Mouse (Mus musculus): ENCODE measurements at regions not wholly inside any gene's neighbourhood (a gene's known extent, or its start where the extent isn't known, plus 50 kb on each side); places are given as distances from the start of the nearest gene placed in this dataset.

DNA sequence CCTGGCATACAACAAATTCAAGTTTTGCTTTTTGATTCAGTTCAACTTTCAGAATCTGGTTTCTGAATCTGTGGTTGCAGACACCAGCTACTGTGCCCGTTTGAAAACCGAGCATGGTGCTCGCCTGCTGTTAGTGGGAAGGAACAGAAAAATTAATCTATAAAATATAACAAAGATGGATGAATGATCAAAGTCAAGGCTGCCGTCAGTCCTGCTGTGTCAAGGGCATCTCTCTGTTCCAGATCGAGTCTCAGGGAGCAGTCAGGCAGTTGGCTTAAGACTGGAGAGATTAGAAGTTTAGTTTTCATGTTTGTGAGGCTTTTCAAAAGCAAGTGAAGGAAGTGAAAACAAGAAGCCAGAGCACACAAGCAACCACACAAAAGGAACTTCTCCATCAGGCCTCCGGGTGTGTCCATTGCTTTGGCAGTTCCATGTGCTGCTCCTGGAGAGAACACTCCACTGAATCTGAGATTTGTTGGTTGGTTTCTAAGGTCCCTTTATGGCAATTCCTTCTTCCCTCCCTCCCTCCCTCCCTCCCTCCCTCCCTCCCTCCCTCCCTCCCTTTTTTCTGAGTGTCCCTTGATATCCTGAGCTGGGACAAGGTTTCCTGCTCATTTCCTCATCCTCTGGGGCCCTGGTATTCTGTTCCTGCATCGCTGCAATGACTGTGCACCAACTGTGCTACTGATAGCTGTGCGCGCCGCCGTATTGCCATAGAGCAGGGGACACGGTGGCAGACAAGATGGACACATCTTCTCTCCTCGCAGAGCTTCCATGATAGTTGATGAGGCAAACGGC, 145.4 kb upstream of the Serp2 start:
- peaks cover 19% of the 10 kb centered on the region for H3K4me1 ChIP-seq (ENCODE audit: control insufficient read depth, insufficient read depth, insufficient read length, low read length)
- H3K27ac ChIP-seq (replicated peaks; ENCODE audit: low read depth, low read length), result no peak overlapping the region
- H3K4me3 ChIP-seq (ENCODE audit: insufficient read depth, low read depth, low read length), result no peak overlapping the region

DNA sequence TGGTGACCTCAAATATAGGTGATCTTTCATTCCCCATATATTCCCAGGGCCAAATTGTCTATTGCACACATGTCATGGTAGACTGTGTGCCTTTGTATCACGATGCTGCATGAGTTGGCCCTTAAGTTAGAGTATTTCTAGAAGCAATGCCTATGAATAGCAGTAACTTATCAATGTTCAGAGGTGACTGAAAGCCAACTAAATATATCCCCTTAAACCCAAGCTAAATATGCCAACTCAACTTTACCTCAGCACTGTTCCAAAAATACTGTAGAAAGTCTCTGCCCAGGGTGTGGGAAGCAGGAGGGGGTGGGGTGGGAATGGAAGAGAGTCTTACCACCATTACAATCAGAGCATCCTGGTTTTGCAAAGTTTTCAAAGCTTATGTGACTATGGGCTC, 144.6 kb upstream of the Serp2 start:
- H3K27ac ChIP-seq (replicated peaks; ENCODE audit: low read depth, low read length), result no peak overlapping the region
- H3K4me3 ChIP-seq (ENCODE audit: insufficient read depth, low read depth, low read length), result no peak overlapping the region
- H3K4me1 ChIP-seq (ENCODE audit: control insufficient read depth, insufficient read depth, insufficient read length, low read length), result peaks cover 19% of the 10 kb centered on the region

DNA sequence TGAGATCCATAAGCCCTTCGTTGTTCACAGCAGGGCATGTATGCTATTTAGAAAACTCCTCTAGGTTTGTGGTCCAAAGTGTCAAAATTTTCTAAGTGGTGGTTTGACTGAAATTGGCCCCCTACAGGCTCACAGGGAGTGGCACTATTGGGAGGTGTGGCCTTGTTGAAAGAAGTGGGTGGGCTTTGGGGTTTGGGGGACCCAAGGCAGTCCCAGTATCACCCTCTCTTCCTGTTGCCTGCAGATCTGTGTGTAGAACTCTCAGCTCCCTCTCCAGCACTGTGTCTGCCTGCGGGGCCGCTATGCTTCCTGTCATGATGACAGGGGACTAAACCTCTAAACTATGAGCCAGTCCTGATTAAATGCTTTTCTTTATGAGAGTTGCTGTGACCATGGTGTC, 144.1 kb upstream of the Serp2 start:
- Histone ChIP-seq H3K4me3 (ENCODE audit: insufficient read depth, low read depth, low read length) (no peak overlapping the region), H3K4me1 (ENCODE audit: control insufficient read depth, insufficient read depth, insufficient read length, low read length) (peaks cover 19% of the 10 kb centered on the region), H3K27ac (replicated peaks; ENCODE audit: low read depth, low read length) (no peak overlapping the region)

DNA sequence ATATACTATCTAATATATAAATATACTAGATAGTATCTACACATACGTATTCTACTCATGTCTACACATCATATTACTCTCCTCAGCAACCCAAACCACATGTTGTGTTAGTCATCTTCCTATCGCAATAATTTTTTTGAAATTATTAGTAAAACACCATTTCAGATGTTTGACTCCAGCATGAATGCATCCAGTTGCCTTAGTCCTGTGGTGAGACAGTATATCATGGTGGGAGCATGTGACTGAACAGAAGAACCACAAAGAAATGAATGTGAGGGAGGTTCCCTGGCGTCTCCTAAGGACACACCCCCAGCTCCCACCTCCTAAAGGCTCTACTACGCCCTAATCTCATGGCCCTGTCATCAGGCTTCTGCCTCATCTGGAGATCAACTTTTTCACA, 143.5 kb upstream of the Serp2 start:
- H3K4me3 ChIP-seq (ENCODE audit: insufficient read depth, low read depth, low read length), result no peak overlapping the region
- H3K27ac ChIP-seq (replicated peaks; ENCODE audit: low read depth, low read length), result no peak overlapping the region
- H3K4me1 ChIP-seq (ENCODE audit: control insufficient read depth, insufficient read depth, insufficient read length, low read length), result peaks cover 19% of the 10 kb centered on the region

DNA sequence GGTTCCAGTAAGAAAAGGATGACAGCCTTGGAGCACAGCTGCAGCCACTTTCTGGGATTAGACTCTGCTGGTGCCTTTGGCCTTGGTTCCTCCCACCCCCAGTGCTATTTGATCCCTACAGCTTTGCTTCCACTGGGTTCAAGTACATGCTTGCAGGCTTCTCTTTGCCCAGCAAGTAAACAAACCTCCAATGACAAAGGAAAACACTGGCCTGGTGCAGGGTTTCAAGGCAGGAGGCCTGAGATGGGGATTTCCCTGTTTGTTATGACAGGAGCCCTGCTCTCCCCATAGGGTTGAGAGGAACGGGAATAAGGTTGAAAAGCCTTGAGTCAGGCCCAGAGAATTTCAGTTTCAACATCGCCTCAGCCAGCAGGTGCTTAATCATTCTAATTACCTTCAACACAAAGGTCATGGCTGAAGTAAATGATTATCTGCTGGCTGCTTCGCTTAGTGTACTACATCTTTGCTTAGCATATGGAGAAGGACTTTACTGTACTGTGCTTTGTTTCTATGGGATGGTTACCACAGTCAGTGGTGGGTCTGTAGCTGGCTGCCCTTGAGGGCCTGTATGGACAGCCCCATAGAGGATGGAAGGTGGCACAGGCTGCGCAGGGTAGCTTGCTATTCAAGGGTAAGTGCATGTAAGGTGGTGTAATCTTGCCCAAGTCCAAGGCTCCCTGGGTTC, 142.2 kb upstream of the Serp2 start:
- no peak overlapping the region for H3K27ac ChIP-seq (replicated peaks; ENCODE audit: low read depth, low read length)
- peaks cover 23% of the 10 kb centered on the region for H3K4me1 ChIP-seq (ENCODE audit: control insufficient read depth, insufficient read depth, insufficient read length, low read length)
- H3K4me3 ChIP-seq (ENCODE audit: insufficient read depth, low read depth, low read length), result no peak overlapping the region

DNA sequence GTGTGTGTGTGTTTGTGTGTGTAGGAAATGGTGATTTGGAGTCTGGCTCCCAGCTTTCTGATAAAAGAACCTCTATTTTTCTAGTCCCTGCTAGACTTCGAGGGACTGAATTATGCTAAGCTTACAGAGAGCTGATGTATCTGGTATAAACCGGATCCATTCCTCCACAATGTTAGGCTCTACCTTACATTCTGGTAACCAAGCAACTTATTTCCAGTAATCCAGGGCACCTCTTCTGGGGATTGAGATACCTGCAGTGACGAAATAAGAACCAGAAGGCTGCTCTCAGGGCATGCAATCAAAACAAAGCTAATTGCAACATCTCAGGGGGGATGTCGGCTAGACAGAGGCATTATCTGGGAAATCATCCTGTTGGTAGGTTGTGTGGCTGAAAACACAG, 140.0 kb upstream of the Serp2 start:
- H3K4me3 ChIP-seq (ENCODE audit: insufficient read depth, low read depth, low read length), result no peak overlapping the region
- no peak overlapping the region for H3K27ac ChIP-seq (replicated peaks; ENCODE audit: low read depth, low read length)
- peaks cover 17% of the 10 kb centered on the region for H3K4me1 ChIP-seq (ENCODE audit: control insufficient read depth, insufficient read depth, insufficient read length, low read length)

DNA sequence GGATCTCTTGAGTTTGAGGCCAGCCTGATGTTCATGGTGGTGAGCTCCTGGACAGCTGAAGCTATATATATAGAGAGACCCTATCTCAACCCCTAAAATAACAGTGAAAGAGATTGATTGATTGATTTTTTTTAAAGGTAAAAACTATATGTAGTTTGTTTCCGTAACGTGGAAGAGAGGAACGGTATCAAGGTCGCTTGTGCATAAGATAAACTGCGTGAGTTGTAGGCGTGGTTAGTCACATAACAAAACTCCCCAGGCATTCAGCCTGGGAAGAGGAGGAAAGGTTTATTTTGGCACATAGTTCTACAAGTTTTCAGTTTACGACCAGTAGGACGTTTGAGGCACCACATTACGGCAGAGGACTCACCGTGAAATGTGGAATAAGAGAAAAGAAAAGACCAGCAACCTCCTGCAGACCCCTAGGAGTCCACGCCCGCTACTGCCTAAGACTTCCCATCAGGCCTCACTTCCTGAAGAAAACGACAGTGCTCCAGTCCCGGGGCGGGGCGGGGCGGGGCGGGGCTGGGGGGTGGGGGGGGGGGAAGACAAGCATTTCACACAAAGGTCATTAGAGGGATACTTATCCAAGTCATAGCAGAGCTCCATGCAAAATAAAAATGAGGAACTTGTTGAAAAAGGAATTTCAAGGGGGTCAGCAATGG, 139.1 kb upstream of the Serp2 start:
- Histone ChIP-seq H3K4me3 (ENCODE audit: insufficient read depth, low read depth, low read length) (no peak overlapping the region), H3K27ac (replicated peaks; ENCODE audit: low read depth, low read length) (no peak overlapping the region), H3K4me1 (ENCODE audit: control insufficient read depth, insufficient read depth, insufficient read length, low read length) (peaks cover 17% of the 10 kb centered on the region)

DNA sequence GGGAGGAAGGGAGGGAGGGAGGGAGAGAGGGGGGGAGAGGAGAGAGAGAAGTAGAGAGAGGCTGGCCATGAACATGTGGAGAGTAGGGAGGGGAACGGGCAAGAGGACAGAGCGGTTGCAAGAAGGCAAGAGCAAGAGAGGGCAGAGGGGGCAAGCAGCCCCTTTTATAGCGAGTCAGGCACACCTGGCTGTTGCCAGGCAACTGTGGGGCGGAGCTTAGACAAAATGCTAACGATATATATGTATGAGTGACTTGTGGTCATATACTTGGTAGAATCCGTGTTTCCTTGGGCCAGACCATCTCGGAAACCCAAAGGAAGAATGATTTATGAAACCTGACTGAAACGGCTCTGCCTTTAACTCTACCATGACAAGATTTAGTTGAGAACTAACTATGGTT, 138.2 kb upstream of the Serp2 start:
- Histone ChIP-seq H3K4me1 (ENCODE audit: control insufficient read depth, insufficient read depth, insufficient read length, low read length) (peaks cover 17% of the 10 kb centered on the region), H3K27ac (replicated peaks; ENCODE audit: low read depth, low read length) (no peak overlapping the region; the same call in 1 of the 2 replicates), H3K4me3 (ENCODE audit: insufficient read depth, low read depth, low read length) (no peak overlapping the region)

DNA sequence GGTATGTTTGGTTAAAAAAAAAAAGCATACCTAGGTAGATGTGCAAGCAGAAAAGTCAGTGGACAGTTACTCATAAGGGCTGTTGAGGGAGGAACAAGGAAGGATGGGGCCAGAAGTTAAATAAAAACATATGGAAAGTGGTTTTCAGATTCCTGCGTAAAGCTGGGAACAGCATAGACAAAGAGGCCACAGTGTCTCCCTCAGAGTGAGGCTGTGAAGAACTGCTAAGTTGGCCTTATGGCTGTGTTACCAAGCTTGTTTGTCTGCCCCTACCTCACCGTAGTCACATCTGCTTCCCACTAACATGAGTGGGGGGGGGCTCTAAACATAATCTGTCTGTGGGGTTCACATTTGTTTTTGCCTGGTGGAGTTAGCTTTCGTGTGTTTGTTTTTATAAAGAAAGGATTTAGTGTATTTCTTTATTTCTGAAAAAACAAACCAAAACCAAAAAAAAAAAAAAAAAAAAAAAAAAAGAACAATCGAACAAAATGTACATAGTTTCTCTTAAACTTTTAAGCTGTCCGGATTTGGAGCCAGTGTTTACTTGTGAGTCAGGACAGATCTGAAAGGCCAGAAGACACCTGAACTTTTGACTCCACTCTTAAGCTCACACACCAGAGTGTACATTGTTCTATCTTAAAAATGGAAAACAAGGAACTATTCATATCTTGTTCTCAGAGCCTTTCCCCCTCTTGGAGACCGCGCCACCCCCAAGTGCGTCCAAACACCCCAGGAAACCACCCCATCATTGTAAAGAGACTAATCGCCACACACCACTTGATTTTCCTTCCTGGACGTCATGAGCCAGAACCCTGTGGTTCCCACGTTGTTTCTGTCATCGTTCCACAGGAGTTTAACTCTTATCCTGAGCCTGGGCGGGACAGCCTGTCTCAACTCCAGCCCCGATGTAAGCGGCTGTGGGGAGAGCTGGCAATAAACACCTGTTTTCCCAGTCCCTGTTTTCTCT, 136.9 kb upstream of the Serp2 start:
- no peak overlapping the region for H3K4me3 ChIP-seq (ENCODE audit: insufficient read depth, low read depth, low read length)
- peak overlapping the region; percentile 82 for H3K27ac ChIP-seq (replicated peaks; ENCODE audit: low read depth, low read length)
- peaks cover 11% of the 10 kb centered on the region for H3K4me1 ChIP-seq (ENCODE audit: control insufficient read depth, insufficient read depth, insufficient read length, low read length)

DNA sequence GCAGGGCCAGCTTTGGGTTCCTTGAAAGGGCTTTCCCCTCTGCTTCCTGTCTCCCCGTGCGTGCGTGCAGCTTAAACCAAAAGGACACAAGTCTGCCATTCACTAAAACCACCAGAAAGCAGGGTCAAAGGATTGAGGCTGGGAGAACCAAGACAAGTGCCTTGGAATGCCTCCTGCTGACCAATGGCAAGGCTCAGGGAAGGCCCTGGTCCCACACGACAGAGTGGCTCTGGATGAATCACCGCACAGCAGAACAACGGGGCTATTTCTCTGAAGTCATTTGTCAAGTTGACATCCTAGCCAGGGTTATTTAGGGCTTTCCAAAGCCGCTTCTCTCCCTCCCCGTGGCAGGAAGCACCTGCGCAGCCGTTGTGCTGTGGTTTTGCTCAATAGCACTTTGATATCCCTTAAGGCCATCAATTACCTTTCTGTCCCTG, 131.3 kb upstream of the Serp2 start:
- Histone ChIP-seq H3K4me1 (ENCODE audit: control insufficient read depth, insufficient read depth, insufficient read length, low read length) (peaks cover 8% of the 10 kb centered on the region), H3K4me3 (ENCODE audit: insufficient read depth, low read depth, low read length) (no peak overlapping the region), H3K27ac (replicated peaks; ENCODE audit: low read depth, low read length) (0 out of 2 replicates have a peak overlapping the region, but pooled peaks have one; percentile 24)

DNA sequence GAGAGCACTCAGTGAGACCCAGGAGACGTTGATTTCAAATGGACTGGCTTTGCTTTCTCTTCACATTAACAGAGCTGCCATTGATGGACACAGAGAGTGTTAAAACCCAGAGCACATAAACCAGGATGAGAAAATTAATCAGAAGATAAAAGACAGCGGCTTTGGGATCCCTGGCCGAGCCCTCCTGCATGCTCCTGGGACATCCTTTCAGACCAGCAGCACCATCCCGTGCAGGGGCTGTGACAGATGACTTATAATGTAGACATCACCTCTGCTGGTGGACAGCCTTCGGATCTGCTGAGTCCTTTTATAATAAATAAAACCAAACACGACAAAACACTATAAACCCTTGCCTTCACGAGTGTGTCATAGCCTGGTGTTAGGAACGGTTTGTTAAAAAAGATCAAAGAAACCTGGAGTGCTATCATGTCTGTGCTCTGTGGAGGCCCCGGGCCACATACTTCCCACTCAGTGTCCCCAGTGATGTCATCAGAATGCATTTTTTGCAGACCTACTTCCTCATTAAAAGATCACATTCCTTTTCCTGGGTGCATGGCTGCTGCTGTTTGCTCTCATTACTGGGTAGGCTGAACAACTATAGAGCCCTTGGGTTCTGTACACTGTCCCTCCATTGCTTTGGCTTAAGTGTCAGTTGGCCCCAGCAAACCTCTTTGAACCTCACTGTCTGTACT, 130.2 kb upstream of the Serp2 start:
- Histone ChIP-seq H3K4me3 (ENCODE audit: insufficient read depth, low read depth, low read length) (no peak overlapping the region), H3K4me1 (ENCODE audit: control insufficient read depth, insufficient read depth, insufficient read length, low read length) (peaks cover 8% of the 10 kb centered on the region), H3K27ac (replicated peaks; ENCODE audit: low read depth, low read length) (no peak overlapping the region)

DNA sequence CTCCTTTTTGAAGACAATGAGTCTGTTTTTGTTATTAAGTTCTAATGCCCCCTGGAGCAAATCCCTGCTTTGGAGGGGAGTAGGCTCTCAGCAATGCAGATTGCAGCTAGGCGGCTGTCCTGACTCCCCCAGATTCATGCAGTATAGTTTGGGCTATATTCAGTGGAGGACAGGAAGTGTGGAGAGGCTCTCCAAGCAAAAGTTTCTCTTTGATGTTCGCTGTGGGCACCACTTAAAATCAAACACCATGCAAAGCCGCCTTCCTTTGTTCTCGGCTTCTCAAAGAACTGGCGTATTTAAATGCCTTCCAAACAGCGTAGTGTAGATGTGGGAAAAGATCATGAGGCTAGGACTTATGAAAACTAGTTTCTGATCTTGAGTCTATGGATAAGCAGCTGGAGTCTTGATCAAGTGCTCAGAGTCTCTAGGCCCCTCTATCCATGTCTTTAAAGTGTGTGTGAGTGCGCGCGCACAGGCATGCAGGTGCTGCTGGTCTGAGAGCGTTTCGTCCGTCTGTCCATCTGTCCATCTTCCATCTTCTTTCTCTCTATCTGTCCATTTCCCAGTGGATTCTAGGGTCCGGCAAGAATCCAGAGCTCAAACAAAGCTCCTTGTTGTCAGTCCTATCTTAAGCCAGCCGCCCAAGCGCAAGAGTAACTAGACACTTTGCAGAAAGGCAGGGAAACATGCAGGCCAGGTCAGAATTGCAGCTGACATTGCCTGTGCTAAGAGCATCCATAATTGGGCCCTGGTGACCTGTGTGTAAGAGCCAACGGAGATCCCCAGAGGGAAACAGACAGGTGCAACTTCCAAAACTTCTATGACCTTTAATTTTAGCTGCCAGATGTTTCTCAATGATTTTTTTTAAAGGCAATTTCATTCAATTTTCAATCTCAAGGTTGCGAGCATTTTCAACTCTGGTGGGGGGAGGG, 129.4 kb upstream of the Serp2 start:
- peaks cover 12% of the 10 kb centered on the region for H3K4me1 ChIP-seq (ENCODE audit: control insufficient read depth, insufficient read depth, insufficient read length, low read length)
- no peak overlapping the region for H3K27ac ChIP-seq (replicated peaks; ENCODE audit: low read depth, low read length)
- no peak overlapping the region for H3K4me3 ChIP-seq (ENCODE audit: insufficient read depth, low read depth, low read length)

DNA sequence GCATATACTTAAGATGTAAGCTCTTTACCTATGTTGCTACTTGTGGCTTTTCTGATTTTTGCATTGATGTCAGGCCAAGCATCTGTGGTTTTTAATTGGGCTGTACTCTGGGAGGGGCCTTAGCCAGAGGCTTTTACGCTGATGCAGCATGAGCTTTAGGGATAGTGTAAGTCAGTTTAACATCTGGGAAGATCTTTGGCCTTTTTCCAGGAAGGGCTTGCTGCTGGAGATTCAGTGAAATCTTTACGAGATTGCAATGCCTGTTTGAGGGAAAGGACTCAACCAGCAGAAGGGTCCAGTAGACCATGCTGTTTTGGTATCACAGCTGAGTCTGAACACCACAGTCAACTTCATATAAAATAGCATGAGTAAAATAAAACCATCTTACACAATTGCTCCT, 127.6 kb upstream of the Serp2 start:
- Histone ChIP-seq H3K27ac (replicated peaks; ENCODE audit: low read depth, low read length) (no peak overlapping the region), H3K4me3 (ENCODE audit: insufficient read depth, low read depth, low read length) (no peak overlapping the region), H3K4me1 (ENCODE audit: control insufficient read depth, insufficient read depth, insufficient read length, low read length) (peaks cover 14% of the 10 kb centered on the region)

All from brown adipose tissue, adult 24 weeks (tissue).